Mouse (Mus musculus) stomach, embryonic 15.5 days (tissue): ENCODE measurements around the gene Slc52a3. TPM values are rescaled to one million over a fixed set of nuclear protein-coding genes. Genes with fewer than 3 reads are reported as not detected.

Experiments
- ATAC-seq: fragments of 200-750 bp; cut with Nextera tagmentation; 2 replicates; pipeline ENCODE4 v1.8.0; 2017; ENCODE audit warnings: low read depth, moderate number of reproducible peaks, moderate TSS enrichment; ENCODE audit not compliant: insufficient read depth, low FRiP score
- H3K27ac ChIP-seq: fragments of 300-500 bp; sonication (generic); 2 replicates; pipeline ENCODE4 v1.5.1; 2015; ENCODE audit warnings: mild to moderate bottlenecking, inconsistent platforms
- H3K27me3 ChIP-seq: fragments of 300-500 bp; sonication (generic); replicated peaks from 2 replicates; pipeline ENCODE4 v1.6.1; 2015; ENCODE audit warnings: inconsistent platforms
- H3K36me3 ChIP-seq: fragments of 300-500 bp; sonication (generic); 2 replicates; pipeline ENCODE4 v1.6.1; 2015; ENCODE audit warnings: inconsistent platforms
- H3K4me1 ChIP-seq: fragments of 300-500 bp; sonication (generic); 2 replicates; pipeline ENCODE4 v1.6.1; 2015; ENCODE audit warnings: inconsistent platforms
- H3K4me2 ChIP-seq: fragments of 300-500 bp; sonication (generic); 2 replicates; pipeline ENCODE4 v1.6.1; 2015; ENCODE audit warnings: mild to moderate bottlenecking, inconsistent platforms
- H3K4me3 ChIP-seq: fragments of 300-500 bp; sonication (generic); replicated peaks from 2 replicates; pipeline ENCODE4 v1.5.1; 2015; ENCODE audit warnings: inconsistent platforms
- H3K9ac ChIP-seq: fragments of 300-500 bp; sonication (generic); 2 replicates; pipeline ENCODE4 v1.6.1; 2015; ENCODE audit warnings: inconsistent platforms
- H3K9me3 ChIP-seq: fragments of 300-500 bp; sonication (generic); 2 replicates; pipeline ENCODE4 v1.6.1; 2016; ENCODE audit warnings: inconsistent platforms
- WGBS: fragments of 180-500 bp; shearing (Covaris S2); methylation state at CpG from one replicate; pipeline ENCODE4 v1.1.7; 2015; 5-methylcytosine and 5-hydroxymethylcytosine counted together
- polyA plus RNA-seq: library from polyadenylated mRNA; unstranded; fragments of >200 nt; fragmentation: Nextera tagmentation; extraction: Ambion mirVana; gene quantifications from 2 replicates; pipeline ENCODE4 v1.2.1, GENCODE M21; 2015

Gene Slc52a3
- polyA plus RNA-seq, result 4.9 and 7.3 TPM in 2 replicates

DNA sequence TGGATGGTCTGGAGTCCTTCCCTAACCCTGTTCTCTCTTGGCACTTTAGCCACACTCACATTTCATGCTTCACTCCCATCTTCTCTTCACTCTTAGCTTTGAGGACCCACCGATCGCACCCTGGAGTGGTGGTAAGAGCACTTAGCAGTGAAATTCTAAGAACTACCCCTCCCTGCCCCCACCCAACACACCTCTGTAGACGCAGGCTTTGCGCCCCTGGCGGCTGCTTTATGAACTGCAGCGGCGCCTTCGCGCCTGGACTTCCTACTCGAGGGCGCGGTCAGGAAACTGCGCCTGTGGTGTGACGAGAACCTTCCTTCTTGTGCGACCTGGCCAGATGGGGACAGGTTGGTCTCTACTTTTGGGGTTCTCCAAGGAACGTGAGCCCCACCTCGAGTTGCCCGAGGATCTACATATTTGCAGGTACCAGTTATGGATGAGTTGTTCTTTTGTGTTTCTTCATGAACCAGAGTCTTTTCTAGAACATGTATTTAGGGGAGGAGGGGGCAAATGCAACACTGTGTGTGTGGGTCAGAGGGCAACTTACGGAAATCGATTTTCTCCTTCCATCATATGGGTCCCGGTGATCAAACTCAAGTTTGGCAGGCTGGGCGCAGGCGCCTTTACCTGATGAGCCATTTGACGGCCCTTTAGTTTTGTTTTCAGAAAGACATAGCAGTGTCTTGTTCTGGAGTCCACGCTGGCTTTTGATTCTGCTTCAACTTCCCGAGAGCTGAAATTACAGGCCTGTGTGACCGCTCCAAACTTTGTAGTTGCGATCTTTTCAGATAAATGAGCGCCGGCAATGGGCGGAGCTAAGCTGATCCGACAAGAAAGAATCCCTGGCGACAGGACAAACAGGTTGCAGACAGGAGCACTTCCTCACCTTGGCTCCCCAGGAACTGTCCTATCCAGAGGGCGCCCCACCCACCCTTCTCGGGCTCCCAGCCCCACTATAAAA, at the start of gene Slc52a3:
Gene Slc52a3 (plus strand): TSS at position 283 of the 961 bp plus-strand sequence.
- peaks cover 7% of the 10 kb centered on the region for H3K4me1 ChIP-seq
- 0 out of 2 replicates have a peak, but pooled peaks have one; percentile 27 for ATAC-seq
- no peak within 1 kb of the TSS for H3K9ac ChIP-seq
- no peak within 1 kb of the TSS for H3K27ac ChIP-seq
- peak within 1 kb of the TSS; percentile 28 for H3K4me3 ChIP-seq
- H3K4me2 ChIP-seq, result peak within 1 kb of the TSS; percentile 43
- H3K27me3 ChIP-seq, result peaks cover 17% of the 10 kb centered on the region
- H3K9me3 ChIP-seq, result no peaks in the 10 kb centered on the region
- H3K36me3 ChIP-seq, result no peaks in the 10 kb centered on the region
- 10% methylated on average over 35 of the region's 35 CpGs for WGBS

DNA sequence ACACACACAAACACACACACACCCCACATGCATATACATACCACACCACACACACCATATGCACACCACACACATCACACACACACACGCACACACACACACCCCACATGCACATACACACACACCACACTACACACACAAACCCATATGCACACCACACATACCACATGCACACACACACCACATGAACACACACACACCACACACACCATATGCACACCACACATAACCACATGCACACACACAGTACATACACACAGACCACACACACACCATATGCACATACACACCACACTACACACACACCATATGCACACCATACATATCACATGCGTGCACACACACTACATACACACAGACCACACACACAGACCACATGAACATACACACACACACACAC, 48.7 kb upstream of the Slc52a3 start:
- H3K9me3 ChIP-seq, result no peaks in the 10 kb centered on the region
- H3K4me1 ChIP-seq, result no peaks in the 10 kb centered on the region
- H3K4me3 ChIP-seq, result no peak overlapping the region
- H3K36me3 ChIP-seq, result no peaks in the 10 kb centered on the region
- no peak for ATAC-seq
- no peak overlapping the region for H3K9ac ChIP-seq
- H3K4me2 ChIP-seq, result no peak overlapping the region
- 91% methylated on average over 2 of the region's 2 CpGs for WGBS
- no peak overlapping the region for H3K27ac ChIP-seq
- H3K27me3 ChIP-seq, result no peaks in the 10 kb centered on the region

DNA sequence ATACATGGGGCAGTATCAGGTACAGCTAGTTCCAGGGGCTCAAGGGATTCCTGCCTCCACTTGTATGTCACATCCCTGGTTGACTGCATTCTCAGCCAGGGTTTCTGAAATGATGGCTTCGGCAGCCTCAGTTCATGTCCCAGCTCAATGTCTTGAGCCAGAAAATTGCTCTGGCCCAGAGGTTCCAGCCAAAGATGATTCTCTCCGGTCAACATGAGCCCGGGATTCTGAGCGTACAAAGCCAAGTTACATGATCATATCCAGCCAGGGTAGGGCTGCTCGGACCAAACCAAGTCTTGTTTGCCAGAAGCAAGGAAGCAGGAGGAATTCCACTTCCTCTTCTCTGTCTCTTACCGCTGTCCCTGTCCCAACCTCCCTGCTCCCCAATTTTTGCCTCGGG, 48.0 kb upstream of the Slc52a3 start:
- Histone ChIP-seq H3K4me2 (no peak overlapping the region), H3K9ac (no peak overlapping the region), H3K4me1 (no peaks in the 10 kb centered on the region), H3K27me3 (no peaks in the 10 kb centered on the region), H3K9me3 (no peaks in the 10 kb centered on the region), H3K4me3 (no peak overlapping the region), H3K27ac (no peak overlapping the region), H3K36me3 (no peaks in the 10 kb centered on the region)
- 76% methylated on average over 7 of the region's 7 CpGs for WGBS
- no peak for ATAC-seq

- Histone ChIP-seq H3K27me3 (no peaks in the 10 kb centered on the region), H3K4me2 (no peak overlapping the region), H3K4me1 (no peaks in the 10 kb centered on the region), H3K4me3 (no peak overlapping the region), H3K9me3 (no peaks in the 10 kb centered on the region), H3K9ac (no peak overlapping the region), H3K27ac (no peak overlapping the region), H3K36me3 (no peaks in the 10 kb centered on the region)
- 72% methylated on average over 2 of the region's 2 CpGs for WGBS
- ATAC-seq, result no peak
These were observed 47.1 kb upstream of the Slc52a3 start for GRCm38 (mm10) chr2:151949082-151949774.

DNA sequence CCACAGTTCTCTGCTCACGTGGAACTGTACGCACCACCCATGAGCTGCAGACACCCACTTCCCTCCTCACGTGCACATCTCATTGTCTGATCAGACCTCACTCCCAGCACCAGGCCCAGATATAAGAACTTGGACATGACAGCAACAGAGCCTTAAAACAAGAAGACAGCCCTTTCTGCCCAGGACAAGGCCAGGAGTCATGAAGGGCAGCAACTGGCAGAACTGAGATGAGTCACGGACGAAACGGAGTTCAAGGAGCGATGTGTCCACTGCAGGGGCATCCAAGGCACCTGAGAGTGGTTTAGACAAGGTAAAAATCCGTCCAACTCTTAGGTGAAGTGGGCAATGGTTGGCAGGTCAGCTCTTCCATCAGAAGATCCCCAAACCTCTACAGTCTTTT, 42.6 kb upstream of the Slc52a3 start:
- no peak overlapping the region for H3K4me3 ChIP-seq
- WGBS, result 84% methylated on average over 8 of the region's 8 CpGs
- ATAC-seq, result no peak
- H3K4me2 ChIP-seq, result no peak overlapping the region
- no peaks in the 10 kb centered on the region for H3K36me3 ChIP-seq
- H3K4me1 ChIP-seq, result no peaks in the 10 kb centered on the region
- no peaks in the 10 kb centered on the region for H3K27me3 ChIP-seq
- no peak overlapping the region for H3K9ac ChIP-seq
- no peak overlapping the region for H3K27ac ChIP-seq
- H3K9me3 ChIP-seq, result no peaks in the 10 kb centered on the region

DNA sequence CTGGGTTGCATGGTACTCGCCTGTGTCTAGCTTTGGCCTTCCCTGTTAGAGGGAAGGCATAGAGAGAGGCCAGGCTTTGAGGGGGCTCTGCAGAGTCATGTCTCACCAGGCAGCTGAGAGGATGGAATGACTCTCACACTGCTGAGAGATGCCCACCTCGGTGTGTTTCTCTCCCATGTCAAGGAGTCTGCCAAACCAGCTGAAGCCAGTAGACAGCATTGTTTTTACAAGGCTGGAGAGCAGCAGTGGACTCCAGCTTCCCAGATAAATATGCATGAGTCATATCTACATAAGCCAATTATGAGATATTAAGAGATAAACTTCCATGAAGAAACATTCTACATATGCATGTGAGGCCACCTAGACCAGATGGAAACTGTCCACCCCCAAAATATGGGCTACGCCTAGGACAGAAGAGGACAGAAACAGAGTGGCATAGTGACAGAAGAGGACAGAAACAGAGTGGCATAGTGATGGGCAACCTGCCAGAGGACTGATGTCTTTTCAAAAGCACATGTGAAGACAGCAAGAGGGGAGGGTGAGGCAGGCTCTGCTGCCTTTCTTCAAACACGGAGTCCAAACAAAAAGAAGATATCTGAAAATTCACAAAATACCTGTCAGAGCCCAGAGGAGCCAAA, 39.7 kb upstream of the Slc52a3 start:
- Histone ChIP-seq H3K9ac (no peak overlapping the region), H3K4me1 (0 out of 2 replicates have a peak, but pooled peaks cover 10% of the 10 kb centered on the region), H3K27ac (no peak overlapping the region), H3K4me2 (no peak overlapping the region), H3K9me3 (no peaks in the 10 kb centered on the region), H3K4me3 (no peak overlapping the region), H3K27me3 (no peaks in the 10 kb centered on the region), H3K36me3 (no peaks in the 10 kb centered on the region)
- no peak for ATAC-seq
- WGBS, result 71% methylated on average over 4 of the region's 4 CpGs

DNA sequence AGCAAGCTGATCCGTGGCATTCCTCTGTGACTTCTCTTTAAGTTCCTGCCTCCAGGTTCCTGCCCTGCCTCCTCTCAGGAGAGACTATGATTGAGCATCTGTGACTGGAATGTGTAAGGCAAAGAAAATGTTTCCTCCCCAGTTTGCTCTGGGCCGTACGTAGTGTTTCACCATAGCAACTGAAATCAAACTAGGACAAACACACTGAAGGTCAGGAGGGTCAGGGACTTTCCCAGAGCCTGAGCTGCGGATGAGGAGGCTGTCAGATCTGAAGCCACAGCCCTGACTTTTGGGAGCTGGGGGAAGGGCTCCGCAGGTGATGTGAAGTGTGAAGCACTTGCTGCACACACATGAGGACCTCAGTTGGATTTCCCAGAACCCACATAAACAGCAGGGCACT, 37.0 kb upstream of the Slc52a3 start:
- Histone ChIP-seq H3K27me3 (no peaks in the 10 kb centered on the region), H3K27ac (no peak overlapping the region), H3K9me3 (no peaks in the 10 kb centered on the region), H3K9ac (no peak overlapping the region), H3K36me3 (no peaks in the 10 kb centered on the region), H3K4me3 (no peak overlapping the region), H3K4me1 (peaks cover 24% of the 10 kb centered on the region), H3K4me2 (no peak overlapping the region)
- 32% methylated on average over 5 of the region's 5 CpGs for WGBS
- peak; percentile 36; the same call in 1 of the 2 replicates for ATAC-seq

DNA sequence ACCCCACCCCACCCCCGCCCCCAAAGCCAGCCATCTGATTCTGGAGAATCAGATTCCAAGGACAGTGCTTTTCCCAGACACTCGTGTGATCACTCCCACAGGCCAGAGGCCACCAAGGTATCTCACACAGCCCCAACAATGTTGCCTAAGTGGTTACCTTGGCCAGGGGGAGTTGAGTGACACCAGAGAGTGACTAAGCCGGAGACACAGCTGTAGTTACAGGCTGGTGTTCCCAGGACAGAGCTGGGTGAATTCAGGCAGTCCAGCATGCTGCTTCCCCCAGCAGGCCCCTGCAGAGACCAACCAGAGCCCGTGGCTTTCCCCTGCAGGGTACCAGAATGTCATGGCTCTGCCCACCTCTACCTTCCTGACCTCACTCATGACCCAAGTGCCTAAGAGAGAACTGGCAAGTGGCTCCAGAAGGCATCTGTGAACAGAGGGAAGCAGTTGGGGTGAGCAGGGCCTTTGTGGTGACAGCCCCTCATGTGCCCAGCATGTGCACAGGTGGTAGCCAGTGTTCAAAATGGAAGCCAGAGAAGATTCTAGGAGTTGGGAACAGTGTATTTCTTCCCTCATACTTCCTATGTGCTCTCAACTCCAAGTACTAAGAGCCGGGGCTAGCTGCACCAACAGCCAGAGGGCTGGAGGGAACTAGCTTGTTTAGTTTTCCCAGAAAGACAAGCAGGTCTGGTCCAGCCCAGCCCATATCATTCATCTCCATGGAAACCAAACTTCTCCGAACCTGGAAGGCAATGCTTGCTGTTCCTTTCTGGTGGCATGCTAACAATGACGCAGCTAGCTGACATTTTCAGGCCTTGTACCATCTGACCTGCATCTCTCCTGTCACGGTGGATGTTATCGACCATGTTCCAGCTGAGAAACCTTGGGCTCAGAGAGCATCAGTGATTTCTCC, 34.8 kb upstream of the Slc52a3 start:
- WGBS, result 46% methylated on average over 9 of the region's 9 CpGs
- no peak overlapping the region for H3K9ac ChIP-seq
- peak; percentile 36 for ATAC-seq

DNA sequence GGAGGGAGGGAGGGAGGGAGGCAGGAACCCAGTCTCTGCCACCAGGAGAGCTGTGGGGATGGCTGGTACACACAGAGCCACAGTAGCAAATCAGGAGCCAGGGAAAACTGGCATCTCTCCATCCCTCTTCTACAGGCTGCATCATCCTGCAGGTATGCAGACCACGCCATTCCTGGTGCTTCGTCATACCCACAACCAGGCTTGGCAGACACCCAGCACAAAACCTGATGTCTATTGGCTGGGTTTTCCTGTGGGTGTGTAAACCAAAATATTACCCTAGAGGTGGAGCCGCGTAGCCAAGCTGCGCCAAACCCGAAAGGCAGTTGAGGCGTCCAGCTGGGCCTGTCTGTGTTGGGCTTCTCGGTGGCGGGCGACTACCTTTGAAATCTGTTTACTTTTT, 33.8 kb upstream of the Slc52a3 start:
- Histone ChIP-seq H3K36me3 (0 out of 2 replicates have a peak, but pooled peaks cover 3% of the 10 kb centered on the region), H3K9ac (no peak overlapping the region), H3K4me1 (peaks cover 24% of the 10 kb centered on the region), H3K27me3 (no peaks in the 10 kb centered on the region), H3K9me3 (no peaks in the 10 kb centered on the region), H3K27ac (no peak overlapping the region), H3K4me3 (no peak overlapping the region), H3K4me2 (no peak overlapping the region)
- WGBS, result 36% methylated on average over 10 of the region's 10 CpGs
- peak; percentile 48; the same call in 1 of the 2 replicates for ATAC-seq

More for the DNA sequence above, 34.8 kb upstream of the Slc52a3 start:
- Histone ChIP-seq H3K4me2 (no peak overlapping the region), H3K27me3 (no peaks in the 10 kb centered on the region), H3K4me3 (no peak overlapping the region), H3K27ac (no peak overlapping the region; the same call in 1 of the 2 replicates), H3K9me3 (no peaks in the 10 kb centered on the region), H3K4me1 (peaks cover 24% of the 10 kb centered on the region), H3K36me3 (0 out of 2 replicates have a peak, but pooled peaks cover 3% of the 10 kb centered on the region)

DNA sequence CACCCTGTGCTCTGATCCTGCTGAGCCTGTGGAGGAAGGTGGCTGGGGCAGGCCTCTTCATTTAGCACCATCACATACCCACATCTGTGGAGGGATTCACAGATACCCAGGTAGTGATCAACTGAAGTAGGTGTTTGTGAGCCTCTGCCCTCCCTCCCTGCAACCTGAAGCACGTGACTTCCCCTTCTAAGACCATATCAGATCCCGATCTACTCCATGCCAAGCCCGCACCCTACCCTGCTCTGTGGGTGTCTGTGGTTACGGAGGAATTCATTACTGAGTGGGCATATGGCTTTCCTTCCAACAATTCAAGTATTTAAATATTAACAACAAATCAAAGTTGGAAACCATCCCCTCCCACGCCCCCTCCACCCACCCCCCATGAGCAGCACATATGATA, 33.0 kb upstream of the Slc52a3 start:
- H3K36me3 ChIP-seq, result 0 out of 2 replicates have a peak, but pooled peaks cover 3% of the 10 kb centered on the region
- H3K4me1 ChIP-seq, result peaks cover 24% of the 10 kb centered on the region
- 84% methylated on average over 5 of the region's 5 CpGs for WGBS
- no peak overlapping the region for H3K4me3 ChIP-seq
- H3K4me2 ChIP-seq, result no peak overlapping the region
- no peak overlapping the region for H3K27ac ChIP-seq
- H3K9me3 ChIP-seq, result no peaks in the 10 kb centered on the region
- no peak overlapping the region for H3K9ac ChIP-seq
- ATAC-seq, result no peak
- H3K27me3 ChIP-seq, result no peaks in the 10 kb centered on the region

- 20% methylated on average over 9 of the region's 9 CpGs for WGBS
- H3K9me3 ChIP-seq, result no peaks in the 10 kb centered on the region
- H3K4me1 ChIP-seq, result peaks cover 23% of the 10 kb centered on the region
- no peak overlapping the region for H3K9ac ChIP-seq
- ATAC-seq, result no peak
- no peaks in the 10 kb centered on the region for H3K27me3 ChIP-seq
- peaks cover 8% of the 10 kb centered on the region; the same call in 1 of the 2 replicates for H3K36me3 ChIP-seq
- H3K27ac ChIP-seq, result no peak overlapping the region
- H3K4me2 ChIP-seq, result no peak overlapping the region
- H3K4me3 ChIP-seq, result no peak overlapping the region
These were observed 32.3 kb upstream of the Slc52a3 start for GRCm38 (mm10) chr2:151964052-151964451.
